Mouse (Mus musculus): ENCODE data around the gene Slc15a1. TPM values are rescaled to one million over a fixed set of nuclear protein-coding genes. Genes with fewer than 3 reads are reported as not detected.

The Slc15a1 gene
- polyA plus RNA-seq, 2 experiments: not detected

DNA sequence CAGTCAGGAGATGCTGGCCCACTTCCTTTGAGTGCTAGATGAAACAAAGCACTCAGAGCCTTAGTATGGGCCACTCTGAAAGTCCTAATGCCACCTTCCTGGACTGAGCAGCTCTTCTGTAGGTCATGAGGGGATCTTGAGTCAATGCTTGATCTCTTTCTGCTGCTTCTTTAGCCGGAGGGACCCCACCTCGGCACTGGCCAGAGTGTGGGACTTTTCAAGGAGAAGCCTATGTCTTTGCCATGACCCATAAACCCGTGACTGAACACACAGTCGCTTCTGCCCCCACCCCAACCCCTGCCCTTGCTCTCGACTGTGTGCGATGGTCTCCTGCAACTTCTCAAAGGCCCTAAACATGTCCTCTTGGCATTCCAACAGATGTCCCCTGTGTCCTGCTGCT lies 52.8 kb downstream of the Slc15a1 start:
- WGBS (ENCODE audit: insufficient replicate concordance): 60% methylated on average over 6 of the region's 6 CpGs
- H3K4me2 ChIP-seq (ENCODE audit: low read depth): no peak overlapping the region
- no peaks in the 10 kb centered on the region for H3K27me3 ChIP-seq (ENCODE audit: control insufficient read depth, insufficient read depth, low read length)
- no peak overlapping the region for H3K9ac ChIP-seq (replicated peaks)
- H3K27ac ChIP-seq: no peak overlapping the region
- DNase-seq (ENCODE audit: low read depth in 3 of 3, low spot score in 3 of 3) (no peak), ATAC-seq (ENCODE audit: insufficient read depth) (no peak)
- no peaks in the 10 kb centered on the region for H3K36me3 ChIP-seq (replicated peaks; ENCODE audit: control insufficient read depth, insufficient read depth, low read depth)
- no peaks in the 10 kb centered on the region for H3K9me3 ChIP-seq (ENCODE audit: control insufficient read depth, low read length)
- no peak overlapping the region for H3K4me3 ChIP-seq (ENCODE audit: insufficient read depth in 1 of 2, low read depth in 2 of 2, low read length in 2 of 2)
- H3K4me1 ChIP-seq (replicated peaks; ENCODE audit: control insufficient read depth in 2 of 2, insufficient read depth in 2 of 2, low read length in 1 of 2): peaks cover 12 to 20% of the 10 kb centered on the region in 2 experiments
- TF ChIP-seq CTCF (IDR thresholded peaks at IDR 0.05; ENCODE audit: low read depth): no peak
- TF ChIP-seq EP300 (IDR thresholded peaks at IDR 0.05; ENCODE audit: low read depth): no peak

DNA sequence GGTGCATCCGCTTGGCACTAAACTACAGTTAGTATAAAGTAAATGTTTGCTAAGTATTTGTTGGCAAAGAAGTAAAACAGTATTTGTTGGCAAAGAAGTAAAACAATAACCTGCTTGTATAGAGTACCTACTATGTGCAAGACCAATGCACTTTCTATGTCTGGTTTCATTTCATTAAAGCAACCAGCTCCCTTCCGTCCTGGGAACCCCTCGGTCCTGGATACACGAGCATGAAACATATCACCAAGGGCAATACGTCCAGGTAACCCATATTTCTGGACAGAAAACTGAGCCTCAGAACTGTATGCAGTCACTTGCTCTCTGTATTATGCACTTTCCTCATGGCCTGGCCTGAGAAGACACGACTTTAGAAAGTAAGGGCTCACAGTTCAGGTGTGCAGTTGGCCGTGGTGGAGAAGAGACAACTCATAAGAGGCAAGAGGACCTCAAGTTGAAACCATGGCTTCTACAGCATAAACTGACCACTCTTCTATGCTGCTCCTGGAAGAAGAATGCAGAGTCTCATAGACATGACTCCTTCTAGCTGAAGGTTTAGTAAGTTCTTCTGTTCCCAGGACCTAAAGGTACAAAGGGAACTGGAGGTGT lies 53.5 kb downstream of the Slc15a1 start:
- 34% methylated on average over 7 of the region's 7 CpGs for WGBS (ENCODE audit: insufficient replicate concordance)
- DNase-seq (ENCODE audit: low read depth in 3 of 3, low spot score in 3 of 3) (no peak), ATAC-seq (ENCODE audit: insufficient read depth) (no peak)
- no peak overlapping the region for H3K9ac ChIP-seq (replicated peaks)
- H3K27ac ChIP-seq: no peak overlapping the region
- H3K9me3 ChIP-seq (ENCODE audit: control insufficient read depth, low read length): no peaks in the 10 kb centered on the region
- no peaks in the 10 kb centered on the region for H3K27me3 ChIP-seq (ENCODE audit: control insufficient read depth, insufficient read depth, low read length)
- no peak for TF ChIP-seq EP300 (IDR thresholded peaks at IDR 0.05; ENCODE audit: low read depth)
- TF ChIP-seq CTCF (IDR thresholded peaks at IDR 0.05; ENCODE audit: low read depth): no peak
- no peak overlapping the region for H3K4me2 ChIP-seq (ENCODE audit: low read depth)
- H3K4me3 ChIP-seq (ENCODE audit: insufficient read depth in 1 of 2, low read depth in 2 of 2, low read length in 2 of 2): no peak overlapping the region
- no peaks in the 10 kb centered on the region for H3K36me3 ChIP-seq (replicated peaks; ENCODE audit: control insufficient read depth, insufficient read depth, low read depth)
- peaks cover 15 to 25% of the 10 kb centered on the region in 2 experiments for H3K4me1 ChIP-seq (replicated peaks; ENCODE audit: control insufficient read depth in 2 of 2, insufficient read depth in 2 of 2, low read length in 1 of 2)

DNA sequence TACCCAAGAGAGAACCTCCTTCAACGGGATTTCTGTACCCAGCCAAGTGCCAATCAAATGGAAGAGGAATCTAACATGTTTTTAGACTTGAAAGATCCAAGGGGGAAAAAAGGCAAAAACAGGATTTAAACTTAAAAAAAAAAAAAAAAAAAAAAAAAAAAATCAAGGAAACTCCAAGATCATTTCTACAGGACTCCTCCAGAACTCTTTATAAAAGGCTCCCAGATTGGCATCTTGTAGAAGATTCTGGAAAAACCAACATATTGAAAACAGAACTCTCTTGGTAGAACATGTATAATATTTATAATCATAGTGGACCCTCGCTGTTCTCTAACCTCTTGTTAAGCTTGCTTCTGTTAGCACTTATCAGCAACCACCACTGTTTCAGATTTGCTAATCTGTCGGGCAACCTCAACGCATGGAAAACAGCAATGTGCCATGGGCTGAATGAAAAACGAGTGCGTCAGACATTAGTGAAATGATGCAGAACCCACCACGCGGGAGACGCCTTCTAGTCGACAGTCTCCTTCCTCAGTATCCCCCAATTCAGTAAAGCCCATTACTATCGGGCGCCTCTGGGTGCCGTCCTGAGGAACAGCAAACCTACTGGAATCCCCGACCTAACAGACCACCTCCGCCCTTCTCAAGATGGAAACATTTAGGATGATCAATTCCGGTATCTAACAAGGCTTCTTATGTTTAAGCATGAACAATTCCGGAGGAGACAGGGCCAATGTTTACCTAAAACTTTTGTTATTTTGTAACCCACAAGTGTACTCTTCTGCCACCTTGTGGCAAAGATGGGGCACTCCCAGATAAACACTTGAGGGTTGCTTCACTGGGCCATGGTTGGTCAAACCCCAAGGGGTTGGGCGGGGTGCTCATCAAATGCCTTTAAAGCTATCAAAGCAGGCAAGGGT lies 54.3 kb downstream of the Slc15a1 start:
- ATAC-seq (ENCODE audit: insufficient read depth): peak; percentile 29; the same call in 1 of the 2 replicates
- peak; percentile 56 to 71 (median 60) for DNase-seq (ENCODE audit: low read depth in 3 of 3, low spot score in 3 of 3)
- H3K4me3 ChIP-seq (ENCODE audit: insufficient read depth in 1 of 2, low read depth in 2 of 2, low read length in 2 of 2): peak overlapping the region; percentile 17 to 37; a peak in 3 of 4 replicates

GRCm38 (mm10) chr14:121446951-121447350 lies 58.1 kb downstream of the Slc15a1 start:
- Histone ChIP-seq H3K36me3 (replicated peaks; ENCODE audit: control insufficient read depth, insufficient read depth, low read depth) (no peaks in the 10 kb centered on the region), H3K9me3 (ENCODE audit: control insufficient read depth, low read length) (no peaks in the 10 kb centered on the region), H3K4me2 (ENCODE audit: low read depth) (peak overlapping the region; percentile 51), H3K4me1 (replicated peaks; ENCODE audit: control insufficient read depth in 2 of 2, insufficient read depth in 2 of 2, low read length in 1 of 2) (peaks cover 24 to 32% of the 10 kb centered on the region in 2 experiments), H3K9ac (replicated peaks) (peak overlapping the region; percentile 51), H3K27ac (peak overlapping the region; percentile 25), H3K4me3 (ENCODE audit: insufficient read depth in 1 of 2, low read depth in 2 of 2, low read length in 2 of 2) (peak overlapping the region; percentile 35 to 60), H3K27me3 (ENCODE audit: control insufficient read depth, insufficient read depth, low read length) (no peaks in the 10 kb centered on the region)
- TF ChIP-seq CTCF (IDR thresholded peaks at IDR 0.05; ENCODE audit: low read depth) (no peak), EP300 (IDR thresholded peaks at IDR 0.05; ENCODE audit: low read depth) (peak; percentile 90)
- peak; percentile 54 to 71 (median 62) for DNase-seq (ENCODE audit: low read depth in 3 of 3, low spot score in 3 of 3)
- ATAC-seq (ENCODE audit: insufficient read depth): peak; percentile 93
- WGBS (ENCODE audit: insufficient replicate concordance): 4% methylated on average over 9 of the region's 9 CpGs

More for the DNA sequence above, 54.3 kb downstream of the Slc15a1 start:
- TF ChIP-seq CTCF (IDR thresholded peaks at IDR 0.05; ENCODE audit: low read depth) (peak; percentile 83), EP300 (IDR thresholded peaks at IDR 0.05; ENCODE audit: low read depth) (peak; percentile 30; the same call in 1 of the 2 replicates)
- Histone ChIP-seq H3K36me3 (replicated peaks; ENCODE audit: control insufficient read depth, insufficient read depth, low read depth) (no peaks in the 10 kb centered on the region), H3K9ac (replicated peaks) (peak overlapping the region; percentile 31; the same call in 1 of the 2 replicates), H3K4me2 (ENCODE audit: low read depth) (peak overlapping the region; percentile 70), H3K27ac (no peak overlapping the region), H3K27me3 (ENCODE audit: control insufficient read depth, insufficient read depth, low read length) (no peaks in the 10 kb centered on the region), H3K9me3 (ENCODE audit: control insufficient read depth, low read length) (no peaks in the 10 kb centered on the region), H3K4me1 (replicated peaks; ENCODE audit: control insufficient read depth in 2 of 2, insufficient read depth in 2 of 2, low read length in 1 of 2) (peaks cover 22 to 31% of the 10 kb centered on the region in 2 experiments)
- WGBS (ENCODE audit: insufficient replicate concordance): 7% methylated on average over 18 of the region's 18 CpGs

GRCm38 (mm10) chr14:121445194-121445593 lies 59.9 kb downstream of the Slc15a1 start:
- no peak overlapping the region for H3K9ac ChIP-seq (replicated peaks)
- no peak for DNase-seq (ENCODE audit: low read depth in 3 of 3, low spot score in 3 of 3)
- no peaks in the 10 kb centered on the region for H3K9me3 ChIP-seq (ENCODE audit: control insufficient read depth, low read length)
- peak; percentile 92 for TF ChIP-seq CTCF (IDR thresholded peaks at IDR 0.05; ENCODE audit: low read depth)
- no peak for TF ChIP-seq EP300 (IDR thresholded peaks at IDR 0.05; ENCODE audit: low read depth)
- no peaks in the 10 kb centered on the region for H3K36me3 ChIP-seq (replicated peaks; ENCODE audit: control insufficient read depth, insufficient read depth, low read depth)
- peaks cover 18 to 27% of the 10 kb centered on the region in 2 experiments for H3K4me1 ChIP-seq (replicated peaks; ENCODE audit: control insufficient read depth in 2 of 2, insufficient read depth in 2 of 2, low read length in 1 of 2)
- no peak overlapping the region for H3K4me3 ChIP-seq (ENCODE audit: insufficient read depth in 1 of 2, low read depth in 2 of 2, low read length in 2 of 2)
- 14% methylated on average over 8 of the region's 8 CpGs for WGBS (ENCODE audit: insufficient replicate concordance)
- ATAC-seq (ENCODE audit: insufficient read depth): no peak
- no peaks in the 10 kb centered on the region for H3K27me3 ChIP-seq (ENCODE audit: control insufficient read depth, insufficient read depth, low read length)
- H3K27ac ChIP-seq: no peak overlapping the region
- H3K4me2 ChIP-seq (ENCODE audit: low read depth): no peak overlapping the region
